Mouse (Mus musculus) cerebellum, adult 2 months (tissue): Measurements from ENCODE around the gene Rad51b. TPM values are rescaled to one million over a fixed set of nuclear protein-coding genes. Genes with fewer than 3 reads are reported as not detected.
A peak's percentile ranks its signal among the peaks of the same experiment; 100 is the strongest.

ENCODE experiments used
- DNase-seq, 2 experiments: peaks; one replicate each; pipeline ENCODE4 v3.0.0; 2021
- H3K27ac ChIP-seq: fragments of 200-500 bp; 2 replicates; pipeline ENCODE4 v1.5.1; 2012; ENCODE audit warnings: low read length, control low read depth, inconsistent platforms; ENCODE audit not compliant: insufficient read depth
- H3K27me3 ChIP-seq: fragments of 200-500 bp; 2 replicates; pipeline ENCODE4 v1.6.1; 2012; ENCODE audit warnings: inconsistent platforms, mild to moderate bottlenecking, low read length, moderate library complexity; ENCODE audit not compliant: control insufficient read depth, insufficient read depth
- H3K4me1 ChIP-seq: fragments of 200-500 bp; 2 replicates; pipeline ENCODE4 v1.6.1; 2011; ENCODE audit warnings: low read length; ENCODE audit not compliant: control insufficient read depth, insufficient read depth
- H3K4me3 ChIP-seq: fragments of 200-500 bp; replicated peaks from 2 replicates; pipeline ENCODE3; 2011; ENCODE audit warnings: mild to moderate bottlenecking, low read depth, low read length, control low read depth; ENCODE audit not compliant: insufficient read depth
- CTCF ChIP-seq: fragments of 200-500 bp; IDR thresholded peaks from 2 replicates; pipeline ENCODE4 v1.5.1; 2011; ENCODE audit warnings: low read depth, mild to moderate bottlenecking, control low read depth, low read length, moderate library complexity, borderline replicate concordance; ENCODE audit not compliant: insufficient read depth
- POLR2A ChIP-seq: fragments of 200-500 bp; IDR thresholded peaks from 2 replicates; pipeline ENCODE4 v1.6.1; 2011; ENCODE audit warnings: low read length, control low read depth, borderline replicate concordance; ENCODE audit not compliant: insufficient read depth
- WGBS: fragments of 180-500 bp; shearing (Covaris S2); methylation state at CpG from one replicate; pipeline ENCODE4 v1.1.7; 2018; 5-methylcytosine and 5-hydroxymethylcytosine counted together
- polyA plus RNA-seq: library from polyadenylated mRNA; depleted of rRNA; stranded (reverse); fragments of >200 nt; gene quantifications from 2 replicates; pipeline ENCODE4 v1.2.3, GENCODE M21; 2012

Rad51b gene
- polyA plus RNA-seq, 1 experiment = 0.23 TPM

GRCm38 (mm10) chr12:79661270-79661669 is 364.2 kb downstream of the Rad51b start:
- WGBS = 7% methylated on average over 2 of the region's 2 CpGs
- peaks cover 4% of the 10 kb centered on the region; the same call in 1 of the 2 replicates for H3K4me1 ChIP-seq
- H3K4me3 ChIP-seq = no peak overlapping the region
- H3K27me3 ChIP-seq = no peaks in the 10 kb centered on the region
- H3K27ac ChIP-seq = no peak overlapping the region
- no peak for TF ChIP-seq CTCF
- no peak for TF ChIP-seq POLR2A
- peak in 1 of 2 experiments; percentile 10 for DNase-seq

- H3K4me1 ChIP-seq = peaks cover 4% of the 10 kb centered on the region; the same call in 1 of the 2 replicates
- H3K4me3 ChIP-seq = no peak overlapping the region
- TF ChIP-seq POLR2A (no peak), CTCF (no peak)
- WGBS = 81% methylated on average over 10 of the region's 10 CpGs
- no peak overlapping the region for H3K27ac ChIP-seq
- H3K27me3 ChIP-seq = no peaks in the 10 kb centered on the region
- no peak for DNase-seq
Observed at GRCm38 (mm10) chr12:79663131-79663892, 366.2 kb downstream of the Rad51b start.

GRCm38 (mm10) chr12:79663893-79664574 is 367.0 kb downstream of the Rad51b start:
- Histone ChIP-seq H3K27ac (no peak overlapping the region), H3K4me3 (no peak overlapping the region), H3K4me1 (peaks cover 4% of the 10 kb centered on the region; the same call in 1 of the 2 replicates), H3K27me3 (no peaks in the 10 kb centered on the region)
- TF ChIP-seq POLR2A (no peak), CTCF (no peak)
- 89% methylated on average over 7 of the region's 7 CpGs for WGBS
- no peak for DNase-seq

DNA sequence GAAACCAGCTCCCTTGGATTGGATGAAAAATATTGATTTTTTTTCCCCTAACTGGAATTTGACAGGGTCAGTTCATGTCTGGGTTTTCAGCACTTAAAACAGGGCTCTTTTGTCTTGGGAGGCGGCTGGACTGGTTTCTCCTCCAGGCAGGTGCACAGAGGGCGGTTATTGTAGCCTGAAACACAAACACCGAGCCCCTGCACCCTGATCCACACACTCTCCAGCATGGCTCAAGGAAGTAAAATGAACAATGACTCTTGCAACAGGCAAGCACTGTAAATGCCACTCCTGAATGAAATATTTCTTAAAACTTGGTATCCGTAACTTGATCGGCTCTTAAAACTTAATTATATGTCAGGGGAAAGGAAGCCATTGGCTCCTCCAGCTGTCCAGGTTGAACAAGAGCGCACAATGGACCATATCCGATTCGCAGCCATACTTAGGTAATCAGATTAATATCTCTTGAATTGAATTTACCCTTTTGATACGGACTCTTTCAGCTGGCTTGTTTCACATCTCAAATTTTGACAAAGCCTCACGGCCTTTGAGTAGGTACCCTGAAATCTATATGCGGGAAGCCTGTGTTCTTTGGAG is 377.9 kb downstream of the Rad51b start:
- H3K27ac ChIP-seq = no peak overlapping the region
- H3K4me3 ChIP-seq = no peak overlapping the region
- WGBS = 93% methylated on average over 11 of the region's 11 CpGs
- DNase-seq = no peak
- TF ChIP-seq POLR2A (no peak), CTCF (no peak)
- 0 out of 2 replicates have a peak, but pooled peaks cover 2% of the 10 kb centered on the region for H3K4me1 ChIP-seq
- no peaks in the 10 kb centered on the region for H3K27me3 ChIP-seq

DNA sequence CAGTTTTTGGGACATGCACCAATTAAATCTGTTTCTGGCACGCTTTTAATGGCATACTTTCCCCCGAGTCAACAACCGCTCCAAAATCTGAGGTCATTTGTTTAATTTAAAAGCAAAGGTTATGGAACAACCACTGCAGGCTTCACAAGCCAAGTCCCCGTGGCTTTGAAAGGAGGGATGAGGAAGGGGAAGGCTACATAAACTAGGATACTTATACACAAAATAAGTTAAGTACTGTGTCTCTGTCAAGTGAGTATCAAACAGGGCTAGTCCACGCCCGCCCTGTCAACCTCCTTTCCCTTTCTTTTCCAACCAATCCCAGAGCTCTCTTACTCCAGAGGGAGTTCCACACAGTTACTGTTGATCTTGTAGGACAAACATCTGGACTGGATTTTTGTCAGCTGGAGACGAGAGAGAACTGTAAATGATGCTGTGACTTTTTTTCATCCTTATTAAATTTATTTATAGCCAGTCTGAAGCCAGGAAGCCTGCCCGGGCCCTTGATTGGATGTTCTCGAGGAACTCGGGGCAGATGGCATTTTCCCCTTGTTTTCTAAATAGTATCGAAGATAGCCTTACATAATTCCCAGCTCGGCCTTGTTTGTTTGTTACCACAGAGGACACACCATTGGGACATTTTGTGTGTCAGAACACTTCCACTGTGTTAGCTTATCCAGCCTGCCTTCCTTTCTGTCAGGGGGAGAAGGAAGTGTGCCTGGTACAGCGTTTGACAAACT is 378.5 kb downstream of the Rad51b start:
- 0 out of 2 replicates have a peak, but pooled peaks cover 2% of the 10 kb centered on the region for H3K4me1 ChIP-seq
- WGBS = 84% methylated on average over 13 of the region's 13 CpGs
- no peak overlapping the region for H3K27ac ChIP-seq
- TF ChIP-seq CTCF = no peak
- no peak for TF ChIP-seq POLR2A
- H3K27me3 ChIP-seq = no peaks in the 10 kb centered on the region
- no peak for DNase-seq
- no peak overlapping the region for H3K4me3 ChIP-seq

DNA sequence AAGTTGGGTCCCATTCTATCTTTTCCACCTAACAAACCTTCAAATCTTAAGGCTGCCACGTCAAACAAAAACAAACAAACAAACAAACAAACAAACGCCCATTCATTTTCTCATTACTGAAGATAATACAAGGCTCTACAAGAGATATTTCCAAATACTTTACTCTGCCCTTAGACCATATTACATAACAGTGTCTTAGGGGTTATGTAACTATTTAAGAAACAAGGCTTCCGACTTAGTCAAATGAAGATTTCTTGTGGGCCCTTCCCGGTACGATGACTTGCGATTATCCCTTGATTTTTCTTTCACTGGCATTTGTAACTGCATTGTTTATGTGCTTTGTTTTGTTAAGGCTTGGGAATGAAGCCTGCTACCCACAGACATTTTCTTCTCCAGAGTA is 379.2 kb downstream of the Rad51b start:
- Histone ChIP-seq H3K4me3 (no peak overlapping the region), H3K27me3 (no peaks in the 10 kb centered on the region), H3K4me1 (0 out of 2 replicates have a peak, but pooled peaks cover 2% of the 10 kb centered on the region), H3K27ac (no peak overlapping the region)
- 95% methylated on average over 6 of the region's 6 CpGs for WGBS
- TF ChIP-seq POLR2A (no peak), CTCF (no peak)
- DNase-seq = no peak

- Histone ChIP-seq H3K4me1 (0 out of 2 replicates have a peak, but pooled peaks cover 2% of the 10 kb centered on the region), H3K4me3 (no peak overlapping the region), H3K27ac (no peak overlapping the region), H3K27me3 (no peaks in the 10 kb centered on the region)
- WGBS = 87% methylated on average over 5 of the region's 5 CpGs
- no peak for DNase-seq
- TF ChIP-seq POLR2A (no peak), CTCF (no peak)
Observed at GRCm38 (mm10) chr12:79676896-79677295, 379.8 kb downstream of the Rad51b start.
